Mouse (Mus musculus): ENCODE results near the gene Plekhb2. TPM values are rescaled to one million over a fixed set of nuclear protein-coding genes. Genes with fewer than 3 reads are reported as not detected.

The Plekhb2 gene
- 13.0 and 15.1 TPM in 2 replicates for polyA plus RNA-seq (2015; fragmentation: Nextera tagmentation; extraction: Ambion mirVana)

DNA sequence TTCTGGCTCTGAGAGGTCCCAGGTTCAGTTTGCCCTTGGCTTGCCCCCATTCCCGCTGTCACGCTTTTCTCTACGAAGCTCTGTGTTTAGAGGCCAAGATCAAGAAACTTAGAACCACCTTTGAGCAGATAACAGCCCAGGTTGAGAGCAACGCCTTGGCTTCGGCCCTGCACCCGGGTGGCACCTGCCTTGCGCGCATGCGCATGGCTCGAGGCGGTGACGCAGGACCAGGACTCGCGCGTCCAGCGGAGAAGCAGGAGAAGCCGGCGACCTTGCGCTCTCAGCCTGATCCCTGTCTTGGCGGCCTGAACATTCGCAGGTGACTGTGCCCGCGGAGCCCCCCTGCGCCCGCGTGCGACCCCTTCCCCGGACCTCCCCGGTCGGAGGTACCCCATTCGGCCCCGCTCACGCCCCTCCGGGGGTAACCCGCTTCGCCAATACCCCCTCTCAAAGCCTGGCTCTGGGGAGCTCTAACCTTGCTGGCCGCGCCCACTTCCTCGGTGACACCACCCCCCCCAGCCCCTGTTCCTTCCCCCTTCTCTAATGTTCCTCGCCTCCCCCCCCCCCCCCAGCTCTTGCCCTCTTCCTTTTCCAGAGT, at the start of gene Plekhb2:
TSS of gene Plekhb2 (plus strand) at position 232 of the 598 bp plus-strand sequence.

GRCm38 (mm10) chr1:34842887-34843618, 6.7 kb upstream of the Plekhb2 start, which contains the start of gene Fam168b:
Gene Fam168b, minus strand, starts transcription at chr1:34843065.

Other genes starting within 250 kb of the Plekhb2 start
- gene Fam168b, start 6.9 kb upstream of the Plekhb2 start, polyA plus RNA-seq (2015; fragmentation: Nextera tagmentation; extraction: Ambion mirVana) = 19.4 and 19.7 TPM in 2 replicates